Mouse (Mus musculus): Measurements from ENCODE around the gene 9230104L09Rik. TPM values are rescaled to one million over a fixed set of nuclear protein-coding genes. Genes with fewer than 3 reads are reported as not detected.

Gene 9230104L09Rik
- polyA plus RNA-seq, 1 experiment from 2014 or later = not detected

- Histone ChIP-seq H3K27me3 (ENCODE audit: control insufficient read depth, insufficient read depth, low read length) (no peaks in the 10 kb centered on the region), H3K9me3 (ENCODE audit: control insufficient read depth, low read length) (no peaks in the 10 kb centered on the region), H3K9ac (no peak overlapping the region), H3K4me2 (replicated peaks) (no peak overlapping the region), H3K36me3 (replicated peaks; ENCODE audit: control insufficient read depth, insufficient read depth) (no peaks in the 10 kb centered on the region), H3K4me1 (replicated peaks; ENCODE audit: control insufficient read depth, insufficient read depth, low read length) (no peaks in the 10 kb centered on the region), H3K4me3 (replicated peaks; ENCODE audit: low read length) (no peak overlapping the region), H3K27ac (no peak overlapping the region)
- DNase-seq (ENCODE audit: low spot score) (no peak), ATAC-seq (ENCODE audit: low FRiP score) (no peak)
Measured at GRCm38 (mm10) chr2:148861693-148862092, 3.1 kb downstream of the 9230104L09Rik start.

- no peak for ATAC-seq (ENCODE audit: low FRiP score)
Measured at GRCm38 (mm10) chr2:148860993-148861392, 3.8 kb downstream of the 9230104L09Rik start.

GRCm38 (mm10) chr2:148857506-148857905, 7.3 kb downstream of the 9230104L09Rik start:
- WGBS = 84% methylated on average over 4 of the region's 4 CpGs
- DNase-seq (ENCODE audit: low spot score) (no peak), ATAC-seq (ENCODE audit: low FRiP score) (no peak)
- H3K4me1 ChIP-seq (replicated peaks; ENCODE audit: control insufficient read depth, insufficient read depth, low read length) = no peaks in the 10 kb centered on the region
- H3K4me3 ChIP-seq (replicated peaks; ENCODE audit: low read length) = no peak overlapping the region
- H3K27me3 ChIP-seq (ENCODE audit: control insufficient read depth, insufficient read depth, low read length) = no peaks in the 10 kb centered on the region
- H3K4me2 ChIP-seq (replicated peaks) = no peak overlapping the region
- H3K27ac ChIP-seq = no peak overlapping the region
- no peak overlapping the region for H3K9ac ChIP-seq
- no peaks in the 10 kb centered on the region for H3K9me3 ChIP-seq (ENCODE audit: control insufficient read depth, low read length)
- H3K36me3 ChIP-seq (replicated peaks; ENCODE audit: control insufficient read depth, insufficient read depth) = no peaks in the 10 kb centered on the region

More at GRCm38 (mm10) chr2:148860993-148861392, 3.8 kb downstream of the 9230104L09Rik start:
- Histone ChIP-seq H3K27me3 (ENCODE audit: control insufficient read depth, insufficient read depth, low read length) (no peaks in the 10 kb centered on the region), H3K4me3 (replicated peaks; ENCODE audit: low read length) (no peak overlapping the region), H3K9me3 (ENCODE audit: control insufficient read depth, low read length) (no peaks in the 10 kb centered on the region), H3K9ac (no peak overlapping the region), H3K4me2 (replicated peaks) (no peak overlapping the region), H3K27ac (no peak overlapping the region), H3K4me1 (replicated peaks; ENCODE audit: control insufficient read depth, insufficient read depth, low read length) (no peaks in the 10 kb centered on the region), H3K36me3 (replicated peaks; ENCODE audit: control insufficient read depth, insufficient read depth) (no peaks in the 10 kb centered on the region)
- WGBS = 82% methylated on average over 4 of the region's 4 CpGs
- no peak for DNase-seq (ENCODE audit: low spot score)

- Histone ChIP-seq H3K9me3 (ENCODE audit: control insufficient read depth, low read length) (no peaks in the 10 kb centered on the region), H3K4me2 (replicated peaks) (no peak overlapping the region), H3K4me1 (replicated peaks; ENCODE audit: control insufficient read depth, insufficient read depth, low read length) (no peaks in the 10 kb centered on the region), H3K4me3 (replicated peaks; ENCODE audit: low read length) (no peak overlapping the region), H3K36me3 (replicated peaks; ENCODE audit: control insufficient read depth, insufficient read depth) (no peaks in the 10 kb centered on the region), H3K27me3 (ENCODE audit: control insufficient read depth, insufficient read depth, low read length) (no peaks in the 10 kb centered on the region), H3K27ac (no peak overlapping the region), H3K9ac (no peak overlapping the region)
- ATAC-seq (ENCODE audit: low FRiP score) (no peak), DNase-seq (ENCODE audit: low spot score) (no peak)
- WGBS = 81% methylated on average over 8 of the region's 8 CpGs
Measured at GRCm38 (mm10) chr2:148856630-148857400, 8.0 kb downstream of the 9230104L09Rik start.

GRCm38 (mm10) chr2:148851116-148851906, 13.5 kb downstream of the 9230104L09Rik start:
- H3K9me3 ChIP-seq (ENCODE audit: control insufficient read depth, low read length) = no peaks in the 10 kb centered on the region
- no peak overlapping the region for H3K27ac ChIP-seq
- peak; percentile 81 for DNase-seq (ENCODE audit: low spot score)
- H3K27me3 ChIP-seq (ENCODE audit: control insufficient read depth, insufficient read depth, low read length) = no peaks in the 10 kb centered on the region
- no peak overlapping the region for H3K4me2 ChIP-seq (replicated peaks)
- no peak overlapping the region for H3K9ac ChIP-seq
- WGBS = 47% methylated on average over 8 of the region's 8 CpGs
- peak; percentile 68; the same call in 1 of the 2 replicates for ATAC-seq (ENCODE audit: low FRiP score)
- H3K4me3 ChIP-seq (replicated peaks; ENCODE audit: low read length) = no peak overlapping the region
- no peaks in the 10 kb centered on the region for H3K4me1 ChIP-seq (replicated peaks; ENCODE audit: control insufficient read depth, insufficient read depth, low read length)
- H3K36me3 ChIP-seq (replicated peaks; ENCODE audit: control insufficient read depth, insufficient read depth) = no peaks in the 10 kb centered on the region

GRCm38 (mm10) chr2:148839224-148839623, 25.6 kb downstream of the 9230104L09Rik start:
- H3K27me3 ChIP-seq (ENCODE audit: control insufficient read depth, insufficient read depth, low read length) = no peaks in the 10 kb centered on the region
- no peaks in the 10 kb centered on the region for H3K9me3 ChIP-seq (ENCODE audit: control insufficient read depth, low read length)
- no peaks in the 10 kb centered on the region for H3K4me1 ChIP-seq (replicated peaks; ENCODE audit: control insufficient read depth, insufficient read depth, low read length)
- ATAC-seq (ENCODE audit: low FRiP score) (no peak), DNase-seq (ENCODE audit: low spot score) (no peak)
- 92% methylated on average over 2 of the region's 2 CpGs for WGBS
- no peak overlapping the region for H3K4me2 ChIP-seq (replicated peaks)
- no peak overlapping the region for H3K9ac ChIP-seq
- no peaks in the 10 kb centered on the region for H3K36me3 ChIP-seq (replicated peaks; ENCODE audit: control insufficient read depth, insufficient read depth)
- no peak overlapping the region for H3K27ac ChIP-seq
- no peak overlapping the region for H3K4me3 ChIP-seq (replicated peaks; ENCODE audit: low read length)

- Histone ChIP-seq H3K27ac (no peak overlapping the region), H3K4me1 (replicated peaks; ENCODE audit: control insufficient read depth, insufficient read depth, low read length) (no peaks in the 10 kb centered on the region), H3K4me2 (replicated peaks) (no peak overlapping the region), H3K9ac (no peak overlapping the region), H3K9me3 (ENCODE audit: control insufficient read depth, low read length) (no peaks in the 10 kb centered on the region), H3K27me3 (ENCODE audit: control insufficient read depth, insufficient read depth, low read length) (no peaks in the 10 kb centered on the region), H3K4me3 (replicated peaks; ENCODE audit: low read length) (no peak overlapping the region), H3K36me3 (replicated peaks; ENCODE audit: control insufficient read depth, insufficient read depth) (no peaks in the 10 kb centered on the region)
- WGBS = 89% methylated on average over 5 of the region's 5 CpGs
- ATAC-seq (ENCODE audit: low FRiP score) = no peak
- no peak for DNase-seq (ENCODE audit: low spot score)
Measured at GRCm38 (mm10) chr2:148838075-148838777, 26.6 kb downstream of the 9230104L09Rik start.

GRCm38 (mm10) chr2:148834912-148835311, 29.9 kb downstream of the 9230104L09Rik start, which contains the start of gene Cst9:
TSS of gene Cst9 (plus strand) at chr2:148835147.
- H3K4me2 ChIP-seq (replicated peaks) = no peak within 1 kb of the TSS
- ATAC-seq (ENCODE audit: low FRiP score) = no peak
- H3K9me3 ChIP-seq (ENCODE audit: control insufficient read depth, low read length) = no peaks in the 10 kb centered on the region
- H3K27me3 ChIP-seq (ENCODE audit: control insufficient read depth, insufficient read depth, low read length) = no peaks in the 10 kb centered on the region
- H3K9ac ChIP-seq = no peak within 1 kb of the TSS
- H3K4me3 ChIP-seq (replicated peaks; ENCODE audit: low read length) = no peak within 1 kb of the TSS
- no peaks in the 10 kb centered on the region for H3K4me1 ChIP-seq (replicated peaks; ENCODE audit: control insufficient read depth, insufficient read depth, low read length)
- no peak for DNase-seq (ENCODE audit: low spot score)
- H3K27ac ChIP-seq = no peak within 1 kb of the TSS
- 78% methylated on average over 4 of the region's 4 CpGs for WGBS
- H3K36me3 ChIP-seq (replicated peaks; ENCODE audit: control insufficient read depth, insufficient read depth) = no peaks in the 10 kb centered on the region

GRCm38 (mm10) chr2:148825986-148826385, 38.9 kb downstream of the 9230104L09Rik start:
- Histone ChIP-seq H3K4me2 (replicated peaks) (no peak overlapping the region), H3K4me3 (replicated peaks; ENCODE audit: low read length) (no peak overlapping the region), H3K36me3 (replicated peaks; ENCODE audit: control insufficient read depth, insufficient read depth) (no peaks in the 10 kb centered on the region), H3K9ac (no peak overlapping the region), H3K27me3 (ENCODE audit: control insufficient read depth, insufficient read depth, low read length) (no peaks in the 10 kb centered on the region), H3K4me1 (replicated peaks; ENCODE audit: control insufficient read depth, insufficient read depth, low read length) (no peaks in the 10 kb centered on the region), H3K9me3 (ENCODE audit: control insufficient read depth, low read length) (no peaks in the 10 kb centered on the region), H3K27ac (no peak overlapping the region)
- ATAC-seq (ENCODE audit: low FRiP score) (no peak), DNase-seq (ENCODE audit: low spot score) (no peak)
- WGBS = 68% methylated on average over 1 of the region's 1 CpGs
